Mouse (Mus musculus) urinary bladder, postnatal 10 days (tissue): Measurements from ENCODE around the gene Klra6.
"Not testable (repeated sequence)": the region's sequence is repeated elsewhere in the genome, so short reads cannot be mapped to it uniquely, and the experiment has no call there.

ENCODE experiments used
- DNase-seq: peaks from one replicate; pipeline ENCODE4 v3.0.0; 2022; ENCODE audit warnings: low spot score

Gene Klra6

GRCm38 (mm10) chr6:130026854-130027253, at the start of gene Klra6:
Gene Klra6 (minus strand): TSS chr6:130026954.
- no peak for DNase-seq

GRCm38 (mm10) chr6:130067171-130067570, 40.4 kb upstream of the Klra6 start, which contains the start of gene Klra4:
Gene Klra4 (minus strand): TSS chr6:130067271.
- DNase-seq, result not testable (repeated sequence)

GRCm38 (mm10) chr6:130065196-130065595, 38.4 kb upstream of the Klra6 start:
- DNase-seq, result no peak

- not testable (repeated sequence) for DNase-seq
Observed at GRCm38 (mm10) chr6:130035146-130035545, 8.4 kb upstream of the Klra6 start.

- DNase-seq, result not testable (repeated sequence)
Observed at GRCm38 (mm10) chr6:130031493-130032089, 4.8 kb upstream of the Klra6 start.
